Mouse (Mus musculus): ENCODE results near the gene Xpo1. TPM values are rescaled to one million over a fixed set of nuclear protein-coding genes. Genes with fewer than 3 reads are reported as not detected.

Xpo1 gene
- 284 TPM for polyA plus RNA-seq (2014; fragmentation: Illumina TruSeq; extraction: RNeasy Lipid Tissue Mini Kit (QIAGEN cat#74804); ENCODE audit: low read depth, low replicate concordance)

DNA sequence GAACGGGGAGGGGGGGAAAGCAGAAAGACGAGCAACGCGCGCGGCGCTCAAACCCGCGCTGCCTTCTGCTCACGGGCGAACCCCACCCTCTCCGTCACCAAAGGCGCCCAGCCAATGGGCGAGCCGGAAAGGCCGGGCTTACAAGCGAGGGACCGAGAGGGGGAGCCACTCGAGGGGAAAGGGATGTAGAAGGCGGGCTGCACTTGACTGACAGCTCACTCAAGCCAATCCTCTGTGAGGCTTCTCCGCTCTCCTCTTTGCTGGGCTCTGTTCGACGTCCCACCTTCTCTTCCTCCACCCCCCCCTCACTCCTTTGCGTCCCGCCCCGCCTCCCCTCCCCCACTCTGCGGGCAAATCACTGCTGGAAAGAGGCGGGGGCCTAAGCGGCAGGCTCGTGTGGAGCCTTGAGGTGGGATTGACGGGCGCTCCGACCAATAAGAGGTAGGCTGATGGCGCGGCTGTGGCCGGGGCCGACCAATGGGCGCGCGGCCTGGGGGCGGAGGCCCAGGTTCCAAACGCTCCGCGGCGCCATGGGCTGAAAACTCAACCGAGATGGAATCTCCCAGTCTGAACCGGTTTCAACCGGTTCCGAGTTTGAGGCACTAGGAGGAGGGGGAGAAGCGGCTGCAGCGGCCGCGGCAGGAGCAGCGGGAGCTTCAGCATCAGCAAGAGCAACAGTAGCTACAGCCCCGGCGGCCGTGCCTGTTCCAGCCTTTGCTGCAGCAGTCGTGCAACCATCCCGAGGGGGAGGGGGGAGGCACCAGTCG is at the start of gene Xpo1:
TSS of gene Xpo1 (plus strand) at position 615 of the 767 bp plus-strand sequence.

DNA sequence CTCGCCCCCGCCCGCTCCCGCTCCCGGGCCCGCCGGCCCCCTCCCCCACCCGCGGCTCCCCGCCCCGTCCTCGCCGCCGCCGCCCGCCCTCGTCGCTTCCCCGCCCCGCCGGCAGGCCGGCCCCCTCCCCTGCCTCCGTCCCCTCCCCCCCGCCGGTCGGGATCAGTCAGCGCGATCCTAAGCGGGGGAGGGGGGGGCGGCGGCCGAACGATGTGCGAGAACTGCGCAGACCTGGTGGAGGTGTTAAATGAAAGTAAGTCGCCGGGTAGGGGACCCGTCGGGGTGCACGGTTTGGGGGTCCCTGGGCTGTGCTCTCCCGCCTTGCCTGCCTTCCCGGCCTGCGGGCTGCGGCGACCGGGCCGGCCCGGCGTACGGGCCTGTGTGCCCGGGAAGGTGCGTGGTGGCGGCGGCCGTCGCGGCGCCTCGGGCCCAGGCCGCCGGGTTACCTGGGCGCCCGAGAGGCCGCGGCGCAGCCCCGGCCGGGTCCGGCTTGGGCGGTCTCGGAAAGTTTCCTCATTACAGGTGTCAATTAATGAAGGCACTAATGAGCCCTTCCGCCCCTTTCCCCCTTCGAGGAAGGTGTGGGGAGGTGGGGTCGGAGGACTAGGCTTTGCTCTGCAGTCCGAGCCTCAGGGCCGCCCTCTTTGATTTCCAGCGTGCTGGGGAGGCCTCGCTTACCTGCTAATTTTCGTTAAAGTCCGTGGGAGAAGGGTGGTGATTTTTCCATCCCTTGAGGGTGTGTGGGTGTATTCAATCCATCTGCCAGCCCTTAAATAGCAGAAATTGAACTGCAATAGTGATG is 51.1 kb downstream of the Xpo1 start, which contains the start of gene Usp34:
TSS of gene Usp34 (plus strand) at position 132 of the 802 bp plus-strand sequence.

Other genes with a start within 250 kb of the Xpo1 start
- 29.5 TPM for gene Fam161a, start 248.5 kb upstream of the Xpo1 start, polyA plus RNA-seq (2014; fragmentation: Illumina TruSeq; extraction: RNeasy Lipid Tissue Mini Kit (QIAGEN cat#74804); ENCODE audit: low read depth, low replicate concordance)
- gene Usp34, start 50.9 kb downstream of the Xpo1 start, polyA plus RNA-seq (2014; fragmentation: Illumina TruSeq; extraction: RNeasy Lipid Tissue Mini Kit (QIAGEN cat#74804); ENCODE audit: low read depth, low replicate concordance): 214 TPM
- 63.8 TPM for gene Ahsa2, start 242.0 kb downstream of the Xpo1 start, polyA plus RNA-seq (2014; fragmentation: Illumina TruSeq; extraction: RNeasy Lipid Tissue Mini Kit (QIAGEN cat#74804); ENCODE audit: low read depth, low replicate concordance)

Measured in sigmoid colon, adult 10 weeks (tissue).